Mouse (Mus musculus): ENCODE data around the gene Retreg1.

Retreg1 gene

GRCm38 (mm10) chr15:25843086-25843991 is at the start of gene Retreg1:
Gene Retreg1, plus strand, starts transcription at chr15:25843180.
- peak; percentile 87 for DNase-seq (ENCODE audit: low spot score)

DNA sequence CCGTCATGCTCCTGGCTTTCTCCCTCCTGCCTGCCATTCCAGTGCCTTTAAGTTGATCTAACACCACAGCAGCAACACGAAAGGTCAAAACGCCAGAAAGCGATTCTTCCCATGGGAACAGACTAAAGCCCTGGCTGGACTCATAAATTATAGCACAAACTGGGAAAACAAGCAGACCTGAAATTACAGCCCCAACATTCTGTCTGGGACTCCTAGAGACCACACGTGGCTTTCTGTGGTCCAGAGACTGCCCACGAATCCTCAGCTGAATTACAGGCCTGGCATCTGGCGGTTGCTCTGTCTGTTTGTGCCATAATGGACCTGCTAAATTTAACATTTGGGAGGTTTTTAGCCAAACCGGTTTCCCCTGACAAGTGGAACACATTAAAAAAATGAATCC is 48.9 kb upstream of the Retreg1 start:
- no peak for DNase-seq (ENCODE audit: low spot score)

- no peak for DNase-seq (ENCODE audit: low spot score)
These were observed 47.5 kb upstream of the Retreg1 start for GRCm38 (mm10) chr15:25795496-25795895.

DNA sequence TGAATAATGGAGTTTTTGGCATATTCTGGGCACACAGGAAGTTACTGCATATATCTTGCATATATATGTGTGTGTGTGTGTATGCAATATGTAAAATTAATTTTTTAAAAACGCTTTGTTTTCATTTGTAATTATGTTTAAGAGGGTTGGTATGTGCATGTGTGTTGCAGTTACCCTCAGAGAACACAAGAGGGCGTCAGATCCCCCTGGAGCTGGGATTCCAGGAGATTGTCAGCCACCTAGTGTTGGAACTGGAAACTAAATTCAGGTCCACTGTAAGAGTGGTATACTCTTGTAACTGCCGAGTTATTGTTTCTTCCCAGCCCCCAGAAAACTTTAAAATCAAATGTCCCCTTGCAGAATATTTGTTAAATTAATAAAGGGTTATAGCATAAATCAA is 46.6 kb upstream of the Retreg1 start:
- no peak for DNase-seq (ENCODE audit: low spot score)

DNA sequence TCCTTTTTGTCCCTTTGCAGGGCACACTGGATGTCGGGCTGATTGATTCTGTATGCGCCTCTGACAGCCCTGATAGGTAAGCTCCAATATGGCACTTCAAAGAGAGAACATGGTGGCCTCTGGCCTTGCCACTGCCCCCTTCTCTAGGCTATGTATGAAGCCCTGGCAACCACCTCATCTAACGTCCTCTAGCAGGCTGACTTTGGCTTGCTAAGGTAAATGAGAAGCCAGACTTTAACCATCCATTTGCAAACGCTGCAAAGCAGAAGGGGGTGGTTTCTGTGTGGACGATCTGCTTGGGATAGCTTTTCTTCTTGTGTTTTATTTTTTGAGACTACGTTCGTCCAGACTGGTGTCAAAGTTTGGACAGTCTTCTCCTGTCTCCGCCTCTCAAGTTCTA is 45.8 kb upstream of the Retreg1 start:
- no peak for DNase-seq (ENCODE audit: low spot score)

DNA sequence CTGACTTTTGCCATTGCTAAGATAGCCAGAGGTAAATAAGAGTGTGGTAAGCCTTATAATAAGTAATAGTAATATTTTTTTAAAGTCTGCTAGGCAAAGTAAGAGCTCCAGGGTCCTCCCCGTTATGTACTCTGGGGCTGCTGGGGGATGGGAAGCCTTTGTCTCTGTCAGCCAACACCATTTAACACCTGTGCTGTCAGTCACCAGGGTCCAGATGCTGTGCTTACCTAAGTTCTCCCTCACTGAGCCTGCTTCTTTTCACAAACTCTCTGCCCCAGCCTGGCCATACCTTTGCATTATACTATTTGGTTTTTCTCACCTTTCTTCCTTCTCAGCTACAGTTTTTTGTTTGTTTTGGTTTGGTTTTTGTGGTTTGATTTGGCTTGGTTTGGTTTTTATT is 45.1 kb upstream of the Retreg1 start:
- DNase-seq (ENCODE audit: low spot score), result no peak

- no peak for DNase-seq (ENCODE audit: low spot score)
These were observed 41.3 kb upstream of the Retreg1 start for GRCm38 (mm10) chr15:25801726-25802125.

GRCm38 (mm10) chr15:25802194-25802593 is 40.8 kb upstream of the Retreg1 start:
- no peak for DNase-seq (ENCODE audit: low spot score)

GRCm38 (mm10) chr15:25803111-25803510 is 39.9 kb upstream of the Retreg1 start:
- DNase-seq (ENCODE audit: low spot score), result no peak

GRCm38 (mm10) chr15:25805336-25806110 is 37.5 kb upstream of the Retreg1 start:
- DNase-seq (ENCODE audit: low spot score), result peak; percentile 81

DNA sequence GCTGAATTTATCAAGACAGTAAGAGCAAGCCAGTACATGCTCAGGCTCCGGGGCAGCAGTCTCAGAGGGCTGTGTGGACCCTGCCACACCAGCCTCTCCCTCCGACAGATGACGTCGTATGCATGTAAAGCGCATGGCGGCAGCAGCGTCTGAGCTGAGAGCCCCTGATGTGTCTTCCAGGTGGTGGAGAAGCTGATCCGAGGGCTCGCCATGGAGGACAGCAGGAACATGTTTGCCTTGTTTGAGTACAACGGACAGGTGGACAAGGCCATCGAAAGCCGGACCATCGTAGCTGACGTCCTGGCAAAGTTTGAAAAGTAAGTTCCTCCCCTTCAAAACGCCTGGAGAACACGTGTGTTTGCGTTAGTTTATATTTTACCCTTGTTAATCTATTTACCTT is 36.6 kb upstream of the Retreg1 start:
- no peak for DNase-seq (ENCODE audit: low spot score)

GRCm38 (mm10) chr15:25806878-25807277 is 36.1 kb upstream of the Retreg1 start:
- DNase-seq (ENCODE audit: low spot score), result no peak

GRCm38 (mm10) chr15:25808677-25809460 is 34.1 kb upstream of the Retreg1 start:
- DNase-seq (ENCODE audit: low spot score), result no peak

GRCm38 (mm10) chr15:25809669-25810068 is 33.3 kb upstream of the Retreg1 start:
- DNase-seq (ENCODE audit: low spot score), result no peak

- DNase-seq (ENCODE audit: low spot score), result peak; percentile 51
These were observed 31.1 kb upstream of the Retreg1 start for GRCm38 (mm10) chr15:25811834-25812250.

GRCm38 (mm10) chr15:25812479-25812878 is 30.5 kb upstream of the Retreg1 start:
- DNase-seq (ENCODE audit: low spot score), result no peak

DNA sequence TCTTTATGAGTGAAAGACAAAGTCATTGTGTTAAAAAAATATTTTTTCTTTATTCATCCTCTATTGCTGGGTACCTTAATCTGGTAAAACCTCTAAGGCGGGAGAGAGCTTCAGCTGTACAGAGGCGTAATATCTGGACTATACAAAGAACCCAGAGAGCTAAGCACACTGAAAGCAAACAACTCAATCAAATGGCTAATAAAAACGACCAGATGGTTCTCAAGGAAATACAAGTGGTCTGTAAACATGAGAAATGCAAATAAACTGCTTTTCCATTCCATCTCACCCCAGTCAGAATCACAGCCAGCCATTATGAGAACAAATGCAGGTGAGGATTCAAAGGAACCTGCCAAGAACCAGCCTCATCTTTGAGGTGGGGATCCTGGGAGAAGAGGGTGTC is 28.4 kb upstream of the Retreg1 start:
- DNase-seq (ENCODE audit: low spot score), result no peak

DNA sequence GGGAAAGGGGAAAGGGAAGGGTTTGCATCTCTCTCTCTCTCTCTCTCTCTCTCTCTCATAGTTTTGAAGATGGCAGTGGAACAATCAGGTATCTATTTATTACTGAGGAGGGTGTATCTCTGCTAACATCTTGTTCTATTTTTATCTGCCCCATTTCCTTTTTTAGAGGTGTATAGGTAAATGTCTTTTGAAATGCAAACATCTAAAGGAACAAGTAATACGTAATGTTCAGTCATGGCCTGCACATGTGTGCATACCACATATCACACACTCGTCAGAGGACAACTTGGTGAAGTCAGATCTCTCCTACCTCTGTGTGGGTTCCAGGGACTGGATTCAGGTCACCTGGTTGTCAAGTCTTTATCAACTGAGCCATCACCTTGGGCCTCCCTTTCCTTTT is 25.8 kb upstream of the Retreg1 start:
- no peak for DNase-seq (ENCODE audit: low spot score)

GRCm38 (mm10) chr15:25821981-25822380 is 21.0 kb upstream of the Retreg1 start:
- no peak for DNase-seq (ENCODE audit: low spot score)

DNA sequence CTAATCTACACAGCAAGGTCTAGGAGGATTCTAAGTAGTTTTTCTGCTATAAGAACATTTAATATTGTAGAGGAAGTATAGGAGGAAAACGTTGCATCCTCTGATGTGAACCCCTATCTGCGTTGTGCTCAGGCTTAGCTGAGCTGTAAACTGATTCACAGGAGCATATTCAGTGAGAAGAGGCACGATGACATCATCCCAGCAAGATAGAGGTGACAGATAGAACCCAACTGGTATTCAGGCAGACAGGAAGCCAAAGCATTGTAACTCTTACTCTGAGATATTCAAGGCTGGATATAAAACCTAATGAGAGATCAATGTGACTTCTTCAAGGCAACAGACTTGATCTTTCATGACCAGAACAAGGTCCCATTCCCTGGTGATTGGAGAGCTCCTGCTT is 20.3 kb upstream of the Retreg1 start:
- DNase-seq (ENCODE audit: low spot score), result no peak

DNA sequence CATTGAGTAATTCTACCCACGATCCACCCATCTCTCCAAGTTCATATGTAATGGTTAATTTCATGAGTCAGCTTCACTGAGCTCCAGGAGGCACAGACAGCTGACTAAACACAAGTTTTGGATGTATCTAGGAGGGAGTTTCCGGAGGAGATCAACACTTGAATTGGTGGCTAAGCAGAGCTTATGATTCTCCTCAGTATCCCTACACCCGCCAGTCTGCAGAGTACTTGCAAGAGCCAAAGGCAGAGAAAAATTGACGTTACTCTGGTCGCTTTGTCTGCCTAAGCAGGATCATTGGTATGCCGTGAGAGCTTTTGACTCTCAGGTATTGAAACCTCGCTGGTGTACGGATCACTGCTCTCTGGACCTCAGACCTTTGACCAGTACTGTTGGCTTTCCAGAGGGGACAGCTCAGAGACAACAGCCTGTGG is 16.4 kb upstream of the Retreg1 start:
- DNase-seq (ENCODE audit: low spot score), result no peak

DNA sequence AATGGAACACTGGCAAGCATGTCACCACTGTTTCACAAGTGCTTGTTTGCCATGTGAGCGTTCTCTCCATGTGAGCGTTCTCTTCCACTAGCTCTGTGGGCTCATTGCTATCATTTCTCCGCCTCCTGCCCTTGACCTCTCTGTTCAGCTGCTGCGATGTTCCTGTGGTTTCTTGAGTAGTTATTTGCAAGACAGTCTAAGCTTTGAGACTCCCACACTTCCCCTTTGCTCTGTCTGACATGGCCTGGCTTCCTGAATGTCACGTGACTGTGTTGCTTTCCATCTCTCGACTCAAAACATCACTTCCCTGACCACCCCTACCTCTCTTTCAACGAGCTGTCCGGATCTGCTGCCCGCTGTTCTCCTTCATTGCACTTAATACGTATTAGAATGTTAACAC is 14.5 kb upstream of the Retreg1 start:
- DNase-seq (ENCODE audit: low spot score), result no peak

All from layer of hippocampus, adult 11-12 months (tissue).